Mouse (Mus musculus): ENCODE results near the gene Cfap100.

- TF ChIP-seq POLR2A (IDR thresholded peaks at IDR 0.05; ENCODE audit: insufficient read depth, low read length) (no peak), CTCF (IDR thresholded peaks at IDR 0.05; ENCODE audit: low read depth, low read length) (no peak)
Observed at GRCm38 (mm10) chr6:90426003-90426402, 2.6 kb downstream of the Cfap100 start.

Measured in ES-Bruce4 (cell line).